Mouse (Mus musculus) cortical plate, adult 2 months (tissue): ENCODE results near the gene Vdr. TPM values are rescaled to one million over a fixed set of nuclear protein-coding genes. Genes with fewer than 3 reads are reported as not detected.

ENCODE experiments used
- H3K27ac ChIP-seq: fragments of 200-500 bp; 2 replicates; pipeline ENCODE4 v1.5.1; 2012; ENCODE audit warnings: low read length, control low read depth, inconsistent platforms; ENCODE audit not compliant: insufficient read depth
- H3K4me1 ChIP-seq: fragments of 200-500 bp; 2 replicates; pipeline ENCODE4 v1.6.1; 2011; ENCODE audit warnings: low read length; ENCODE audit not compliant: control insufficient read depth, insufficient read depth
- H3K4me3 ChIP-seq: fragments of 200-500 bp; 2 replicates; pipeline ENCODE4 v1.5.1; 2011; ENCODE audit warnings: mild to moderate bottlenecking, low read length, control low read depth; ENCODE audit not compliant: insufficient read depth
- CTCF ChIP-seq: fragments of 200-500 bp; IDR thresholded peaks from 2 replicates; pipeline ENCODE4 v1.5.1; 2011; ENCODE audit warnings: mild to moderate bottlenecking, control low read depth, low read length; ENCODE audit not compliant: insufficient read depth; ENCODE audit errors: extremely low read depth
- POLR2A ChIP-seq: fragments of 200-500 bp; IDR thresholded peaks from 2 replicates; pipeline ENCODE4 v1.6.1; 2011; ENCODE audit warnings: mild to moderate bottlenecking, low read length, control low read depth; ENCODE audit not compliant: insufficient read depth; ENCODE audit errors: extremely low read depth
- polyA plus RNA-seq: library from polyadenylated mRNA; depleted of rRNA; stranded (reverse); fragments of >200 nt; gene quantifications from 2 replicates; pipeline ENCODE4 v1.2.3, GENCODE M21; 2012

The Vdr gene
- polyA plus RNA-seq, 1 experiment: 0.17 TPM

- TF ChIP-seq CTCF (no peak), POLR2A (no peak)
- no peak overlapping the region for H3K27ac ChIP-seq
- H3K4me3 ChIP-seq: no peak overlapping the region
- H3K4me1 ChIP-seq: peaks cover 2% of the 10 kb centered on the region; the same call in 1 of the 2 replicates
These were observed 55.9 kb downstream of the Vdr start for GRCm38 (mm10) chr15:97854551-97854950.

GRCm38 (mm10) chr15:97854059-97854458, 56.4 kb downstream of the Vdr start:
- H3K27ac ChIP-seq: no peak overlapping the region
- TF ChIP-seq POLR2A: no peak
- no peak for TF ChIP-seq CTCF
- peaks cover 3% of the 10 kb centered on the region; the same call in 1 of the 2 replicates for H3K4me1 ChIP-seq
- H3K4me3 ChIP-seq: no peak overlapping the region

GRCm38 (mm10) chr15:97852291-97852690, 58.1 kb downstream of the Vdr start:
- Histone ChIP-seq H3K27ac (no peak overlapping the region), H3K4me1 (peaks cover 3% of the 10 kb centered on the region; the same call in 1 of the 2 replicates), H3K4me3 (no peak overlapping the region)
- TF ChIP-seq POLR2A (no peak), CTCF (no peak)

GRCm38 (mm10) chr15:97851011-97851410, 59.4 kb downstream of the Vdr start:
- H3K4me3 ChIP-seq: no peak overlapping the region
- H3K4me1 ChIP-seq: peaks cover 3% of the 10 kb centered on the region; the same call in 1 of the 2 replicates
- TF ChIP-seq CTCF (no peak), POLR2A (no peak)
- no peak overlapping the region for H3K27ac ChIP-seq

- no peak overlapping the region for H3K27ac ChIP-seq
- H3K4me1 ChIP-seq: peaks cover 3% of the 10 kb centered on the region; the same call in 1 of the 2 replicates
- TF ChIP-seq CTCF (peak; percentile 50), POLR2A (no peak)
- H3K4me3 ChIP-seq: no peak overlapping the region
These were observed 60.0 kb downstream of the Vdr start for GRCm38 (mm10) chr15:97850441-97850840.

GRCm38 (mm10) chr15:97849116-97849911, 61.1 kb downstream of the Vdr start:
- Histone ChIP-seq H3K27ac (no peak overlapping the region), H3K4me3 (peak overlapping the region; percentile 9; the same call in 1 of the 2 replicates), H3K4me1 (peaks cover 1% of the 10 kb centered on the region; the same call in 1 of the 2 replicates)
- TF ChIP-seq CTCF: peak; percentile 78
- TF ChIP-seq POLR2A: no peak

GRCm38 (mm10) chr15:97847866-97848265, 62.6 kb downstream of the Vdr start:
- H3K4me3 ChIP-seq: no peak overlapping the region
- TF ChIP-seq POLR2A (no peak), CTCF (no peak)
- peaks cover 1% of the 10 kb centered on the region; the same call in 1 of the 2 replicates for H3K4me1 ChIP-seq
- H3K27ac ChIP-seq: no peak overlapping the region

- Histone ChIP-seq H3K27ac (no peak overlapping the region), H3K4me3 (no peak overlapping the region), H3K4me1 (peaks cover 1% of the 10 kb centered on the region; the same call in 1 of the 2 replicates)
- TF ChIP-seq CTCF (no peak), POLR2A (no peak)
These were observed 63.1 kb downstream of the Vdr start for GRCm38 (mm10) chr15:97847285-97847684.

GRCm38 (mm10) chr15:97846121-97846882, 64.1 kb downstream of the Vdr start:
- H3K4me3 ChIP-seq: no peak overlapping the region
- no peak for TF ChIP-seq POLR2A
- TF ChIP-seq CTCF: no peak
- peaks cover 1% of the 10 kb centered on the region; the same call in 1 of the 2 replicates for H3K4me1 ChIP-seq
- no peak overlapping the region for H3K27ac ChIP-seq
